Mouse (Mus musculus): ENCODE measurements around the gene Pnldc1.

- TF ChIP-seq ZNF384 (IDR thresholded peaks at IDR 0.05; ENCODE audit: low read depth, low read length) (no peak), ZC3H11A (IDR thresholded peaks at IDR 0.05; ENCODE audit: borderline replicate concordance, low read depth, low read length) (no peak), MAFK (IDR thresholded peaks at IDR 0.05; ENCODE audit: insufficient read depth, low read depth, low read length) (no peak)
These were observed 7.7 kb downstream of the Pnldc1 start for GRCm38 (mm10) chr17:12902291-12902690.

Data from ES-E14 (cell line).